Mouse (Mus musculus): ENCODE data around the gene Polr1d.

GRCm38 (mm10) chr5:147147340-147147739, 70.5 kb downstream of the Polr1d start:
- TF ChIP-seq CTCF (IDR thresholded peaks at IDR 0.05; ENCODE audit: insufficient read depth, low read length) (peak; percentile 38; the same call in 1 of the 2 replicates), POLR2A (IDR thresholded peaks at IDR 0.05; ENCODE audit: borderline replicate concordance, extremely low read depth, low read depth, low read length) (no peak)
